Mouse (Mus musculus) forebrain, embryonic 16.5 days (tissue): ENCODE results near the gene Plpp2. TPM values are rescaled to one million over a fixed set of nuclear protein-coding genes. Genes with fewer than 3 reads are reported as not detected.

Experiments
- ATAC-seq: fragments of 200-750 bp; cut with Nextera tagmentation; 2 replicates; pipeline ENCODE4 v1.8.0; 2017; ENCODE audit warnings: mild to moderate bottlenecking, moderate library complexity
- H3K27ac ChIP-seq: fragments of 300-500 bp; sonication (generic); 2 replicates; pipeline ENCODE4 v1.5.1; 2014; ENCODE audit warnings: low read length, control low read depth
- H3K27me3 ChIP-seq: fragments of 300-500 bp; sonication (generic); replicated peaks from 2 replicates; pipeline ENCODE4 v1.6.1; 2014; ENCODE audit warnings: low read length; ENCODE audit not compliant: control insufficient read depth, insufficient read depth
- H3K36me3 ChIP-seq: fragments of 300-500 bp; sonication (generic); 2 replicates; pipeline ENCODE4 v1.6.1; 2014; ENCODE audit not compliant: control insufficient read depth, insufficient read depth
- H3K4me1 ChIP-seq: fragments of 300-500 bp; sonication (generic); replicated peaks from 2 replicates; pipeline ENCODE4 v1.6.1; 2014; ENCODE audit warnings: low read length; ENCODE audit not compliant: control insufficient read depth, insufficient read depth
- H3K4me2 ChIP-seq: fragments of 300-500 bp; sonication (generic); 2 replicates; pipeline ENCODE4 v1.6.1; 2014; ENCODE audit warnings: mild to moderate bottlenecking, low read length, control low read depth
- H3K4me3 ChIP-seq: fragments of 300-500 bp; sonication (generic); replicated peaks from 2 replicates; pipeline ENCODE4 v1.5.1; 2014; ENCODE audit warnings: mild to moderate bottlenecking, low read length, control low read depth
- H3K9ac ChIP-seq: fragments of 300-500 bp; sonication (generic); replicated peaks from 2 replicates; pipeline ENCODE4 v1.6.1; 2014; ENCODE audit warnings: low read depth, low read length, control low read depth
- H3K9me3 ChIP-seq: fragments of 300-500 bp; sonication (generic); 2 replicates; pipeline ENCODE4 v1.6.1; 2016; ENCODE audit warnings: low read length; ENCODE audit not compliant: control insufficient read depth
- WGBS: fragments of 180-500 bp; shearing (Covaris S2); extraction: QIAGEN DNeasy Blood & Tissue Kit; methylation state at CpG from one replicate; pipeline ENCODE4 v1.1.7; 2014; 5-methylcytosine and 5-hydroxymethylcytosine counted together
- polyA plus RNA-seq: library from polyadenylated mRNA; unstranded; fragments of >200 nt; fragmentation: Nextera tagmentation; extraction: Ambion mirVana; gene quantifications from 2 replicates; pipeline ENCODE4 v1.2.1, GENCODE M21; 2015

Gene Plpp2
- polyA plus RNA-seq = 9.0 and 11.6 TPM in 2 replicates

DNA sequence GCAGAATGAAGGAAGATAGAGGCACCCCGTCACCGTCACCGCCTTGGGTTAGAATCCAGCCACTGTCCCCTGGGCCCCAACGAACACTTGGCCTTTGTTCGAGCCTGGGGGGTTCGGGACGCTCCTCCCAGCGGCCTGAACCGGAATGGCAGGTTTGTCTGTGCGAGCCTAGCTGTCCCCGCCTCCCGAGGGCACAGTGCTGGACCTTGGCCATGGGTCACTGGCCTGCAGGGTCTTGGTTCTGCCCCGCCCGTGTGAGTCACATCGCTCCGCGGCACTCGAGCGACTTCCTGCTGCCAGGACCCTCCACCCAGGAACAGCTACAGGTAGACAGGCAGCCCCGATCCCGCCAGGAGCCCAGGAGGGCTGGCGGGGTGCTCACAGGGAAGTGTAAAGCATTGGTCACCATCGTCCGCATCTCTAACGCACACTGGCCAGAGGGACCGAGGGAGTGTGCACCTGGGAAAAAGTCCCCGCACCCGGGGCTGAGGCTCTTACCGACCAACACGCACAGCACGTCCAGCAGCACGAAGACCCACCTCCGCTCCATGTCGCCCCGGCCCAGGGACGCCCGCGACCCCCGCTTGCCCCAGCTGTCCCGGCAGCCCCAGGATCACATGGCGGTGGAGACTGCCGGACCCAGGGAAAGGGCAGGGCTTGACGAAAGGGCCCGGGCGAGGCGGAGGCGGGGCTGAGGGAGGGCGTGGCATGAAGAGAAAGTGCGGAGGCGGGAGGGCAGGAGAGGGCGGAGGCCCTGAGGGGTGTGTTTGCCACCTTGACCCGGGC lies at the start of gene Plpp2:
Gene Plpp2 (minus strand): TSS at position 671 of the 786 bp plus-strand sequence.
- Histone ChIP-seq H3K27me3 (no peaks in the 10 kb centered on the region), H3K4me2 (peak within 1 kb of the TSS; percentile 92), H3K9me3 (no peaks in the 10 kb centered on the region), H3K4me1 (peaks cover 8% of the 10 kb centered on the region), H3K27ac (no peak within 1 kb of the TSS), H3K36me3 (0 out of 2 replicates have a peak, but pooled peaks cover 2% of the 10 kb centered on the region), H3K9ac (peak within 1 kb of the TSS; percentile 58), H3K4me3 (peak within 1 kb of the TSS; percentile 59)
- ATAC-seq = peak; percentile 56
- under 1% methylated on average over 51 of the region's 52 CpGs for WGBS

DNA sequence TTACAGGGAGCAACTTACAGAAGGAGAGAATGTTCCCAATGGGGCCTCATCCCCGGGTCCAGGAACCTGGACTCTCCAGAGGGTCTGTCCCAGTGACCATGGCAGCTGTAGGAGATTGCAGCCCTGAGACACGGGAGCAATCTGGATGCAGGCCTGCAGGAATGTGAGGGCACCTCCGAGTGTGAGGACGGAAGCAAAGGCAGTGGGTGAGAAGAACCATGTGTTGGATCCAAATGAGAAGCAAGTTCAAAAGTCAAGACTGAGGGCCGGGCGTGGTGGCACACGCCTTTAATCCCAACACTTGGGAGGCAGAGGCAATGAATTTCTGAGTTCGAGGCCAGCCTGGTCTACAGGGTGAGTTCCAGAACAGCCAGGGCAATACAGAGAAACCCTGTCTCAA lies 47.9 kb upstream of the Plpp2 start:
- no peaks in the 10 kb centered on the region for H3K4me1 ChIP-seq
- 94% methylated on average over 8 of the region's 8 CpGs for WGBS
- 0 out of 2 replicates have a peak, but pooled peaks cover 3% of the 10 kb centered on the region for H3K9me3 ChIP-seq
- H3K27ac ChIP-seq = no peak overlapping the region
- no peak overlapping the region for H3K4me3 ChIP-seq
- H3K27me3 ChIP-seq = no peaks in the 10 kb centered on the region
- no peak for ATAC-seq
- H3K36me3 ChIP-seq = no peaks in the 10 kb centered on the region
- H3K9ac ChIP-seq = no peak overlapping the region
- H3K4me2 ChIP-seq = no peak overlapping the region

DNA sequence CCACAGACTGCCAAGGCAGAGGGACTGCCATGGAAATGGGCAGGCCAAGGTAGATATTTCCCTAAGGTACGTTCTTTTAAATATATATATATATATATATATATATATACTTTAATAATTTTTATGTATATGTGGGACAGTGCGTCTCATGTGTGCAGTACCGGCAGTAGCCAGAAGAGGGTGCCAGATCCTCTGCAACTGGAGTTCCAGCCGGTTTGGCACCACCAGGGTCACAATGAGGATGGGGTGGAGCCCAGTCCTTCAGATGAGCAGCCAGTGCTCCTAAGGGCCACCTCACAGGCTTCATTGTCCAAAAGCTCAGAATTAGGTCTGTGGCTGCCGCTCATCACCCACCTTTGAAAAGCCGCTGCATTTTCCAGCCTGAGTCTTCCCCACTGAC lies 47.2 kb upstream of the Plpp2 start:
- Histone ChIP-seq H3K9ac (no peak overlapping the region), H3K4me2 (no peak overlapping the region), H3K27ac (no peak overlapping the region), H3K27me3 (no peaks in the 10 kb centered on the region), H3K36me3 (no peaks in the 10 kb centered on the region), H3K4me3 (no peak overlapping the region), H3K4me1 (no peaks in the 10 kb centered on the region), H3K9me3 (0 out of 2 replicates have a peak, but pooled peaks cover 3% of the 10 kb centered on the region)
- WGBS = 45% methylated on average over 6 of the region's 6 CpGs
- no peak for ATAC-seq

DNA sequence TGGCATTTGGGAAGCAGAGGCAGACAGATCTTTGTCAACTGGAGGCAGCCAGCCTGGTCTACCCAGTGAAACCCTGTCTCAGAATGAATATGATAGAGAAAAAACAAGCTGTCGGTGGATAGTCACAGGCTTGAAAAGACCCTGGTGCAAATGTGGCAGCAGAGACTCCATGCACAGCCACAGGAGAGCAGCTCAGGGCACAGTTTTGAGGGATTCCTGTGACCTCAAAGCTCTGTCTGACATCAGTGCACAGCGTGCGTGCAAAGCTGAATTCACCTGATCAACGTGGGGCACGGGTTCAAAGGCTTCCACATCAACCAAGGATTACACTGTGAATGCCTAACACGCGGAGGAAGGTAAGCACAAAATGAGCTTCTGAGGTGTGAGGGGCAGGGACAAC lies 46.8 kb upstream of the Plpp2 start:
- Histone ChIP-seq H3K4me3 (no peak overlapping the region), H3K4me1 (no peaks in the 10 kb centered on the region), H3K9me3 (0 out of 2 replicates have a peak, but pooled peaks cover 3% of the 10 kb centered on the region), H3K9ac (no peak overlapping the region), H3K4me2 (no peak overlapping the region), H3K36me3 (no peaks in the 10 kb centered on the region), H3K27me3 (no peaks in the 10 kb centered on the region), H3K27ac (no peak overlapping the region)
- no peak for ATAC-seq
- WGBS = 75% methylated on average over 7 of the region's 7 CpGs

DNA sequence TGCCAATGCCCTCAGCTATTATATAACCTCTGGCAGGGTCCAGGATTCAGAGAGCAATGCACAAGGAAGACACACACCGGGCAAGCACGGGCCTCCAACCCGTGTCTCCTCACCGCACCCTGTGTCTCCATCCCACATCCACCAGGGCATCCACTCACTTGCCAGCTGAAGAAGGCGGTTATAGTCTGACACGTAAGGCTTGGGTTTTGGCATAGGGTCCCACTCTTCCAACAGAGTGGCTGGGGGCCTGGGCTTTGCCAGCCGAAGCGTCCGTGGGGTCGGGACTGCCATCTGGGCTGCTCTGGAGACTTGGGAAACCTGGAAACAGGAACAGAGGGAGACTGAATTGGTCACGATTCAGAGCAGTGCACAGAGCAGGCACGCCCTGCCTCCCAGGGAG lies 46.2 kb upstream of the Plpp2 start:
- Histone ChIP-seq H3K27me3 (no peaks in the 10 kb centered on the region), H3K9me3 (0 out of 2 replicates have a peak, but pooled peaks cover 3% of the 10 kb centered on the region), H3K36me3 (no peaks in the 10 kb centered on the region), H3K4me1 (no peaks in the 10 kb centered on the region), H3K27ac (no peak overlapping the region), H3K9ac (no peak overlapping the region), H3K4me2 (no peak overlapping the region), H3K4me3 (no peak overlapping the region)
- ATAC-seq = no peak
- WGBS = 79% methylated on average over 12 of the region's 12 CpGs

DNA sequence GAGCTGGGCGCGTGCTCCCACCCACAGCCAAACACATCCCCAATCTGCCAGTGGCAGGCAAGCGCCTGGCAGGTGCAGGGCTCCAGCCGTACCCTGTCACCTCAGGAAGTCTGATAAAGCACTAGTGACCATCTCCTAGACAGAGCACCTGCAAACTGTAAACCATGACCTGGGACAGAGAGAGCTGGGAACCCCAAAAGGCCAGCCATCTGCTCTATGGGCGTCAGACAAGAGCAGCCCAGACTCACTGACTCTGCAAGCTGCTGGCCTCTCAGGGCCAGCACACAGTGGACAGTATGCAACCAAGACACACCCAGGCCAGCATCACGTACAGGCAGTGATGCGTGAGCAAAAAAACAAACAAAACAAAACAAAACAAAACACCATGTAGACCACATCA lies 45.3 kb upstream of the Plpp2 start:
- H3K36me3 ChIP-seq = no peaks in the 10 kb centered on the region
- no peak for ATAC-seq
- no peaks in the 10 kb centered on the region for H3K27me3 ChIP-seq
- H3K9ac ChIP-seq = no peak overlapping the region
- H3K4me3 ChIP-seq = no peak overlapping the region
- 79% methylated on average over 7 of the region's 7 CpGs for WGBS
- H3K4me1 ChIP-seq = no peaks in the 10 kb centered on the region
- H3K27ac ChIP-seq = no peak overlapping the region
- H3K4me2 ChIP-seq = no peak overlapping the region
- H3K9me3 ChIP-seq = 0 out of 2 replicates have a peak, but pooled peaks cover 3% of the 10 kb centered on the region

DNA sequence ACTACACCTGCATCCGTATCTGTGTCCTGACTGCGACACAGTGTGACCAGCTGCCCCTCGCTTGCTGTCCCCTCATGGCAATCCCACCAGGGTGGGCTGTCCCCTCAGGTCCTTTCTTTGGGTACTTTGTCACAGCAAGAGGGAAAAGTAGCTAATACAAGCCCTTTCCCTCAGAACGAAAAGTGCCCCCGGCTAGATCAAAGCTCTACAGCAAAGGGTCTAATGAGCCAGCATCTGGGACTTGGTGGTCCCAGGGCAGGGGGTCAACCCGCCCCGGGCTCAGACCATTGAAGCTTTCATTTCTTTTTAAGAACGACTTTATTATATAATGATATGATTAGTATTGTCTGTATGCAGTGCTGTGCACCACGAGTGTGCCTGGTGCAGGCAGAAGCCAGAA lies 44.7 kb upstream of the Plpp2 start:
- Histone ChIP-seq H3K27ac (no peak overlapping the region), H3K4me3 (no peak overlapping the region), H3K4me1 (no peaks in the 10 kb centered on the region), H3K27me3 (no peaks in the 10 kb centered on the region), H3K9me3 (0 out of 2 replicates have a peak, but pooled peaks cover 3% of the 10 kb centered on the region), H3K9ac (no peak overlapping the region), H3K4me2 (no peak overlapping the region), H3K36me3 (no peaks in the 10 kb centered on the region)
- 31% methylated on average over 9 of the region's 9 CpGs for WGBS
- no peak for ATAC-seq

DNA sequence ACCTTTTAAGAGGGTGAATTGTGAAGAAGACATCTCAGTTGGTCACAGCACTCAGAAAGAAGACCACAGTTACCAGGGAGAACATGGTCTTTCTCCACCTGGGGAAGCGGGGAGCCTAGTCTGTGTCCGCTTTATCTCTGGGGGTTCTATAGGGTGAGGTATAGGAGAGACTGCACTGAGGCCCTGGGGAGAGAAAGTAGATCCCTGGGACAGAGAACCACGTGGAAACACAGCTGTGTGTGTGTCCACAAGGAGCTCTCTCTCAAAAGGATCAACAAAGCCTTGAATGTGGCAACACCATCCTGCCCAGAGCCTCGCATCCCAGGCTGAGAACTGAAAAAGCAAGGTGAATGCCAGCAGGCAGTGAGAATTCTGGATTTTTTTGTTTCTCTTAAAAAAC lies 43.8 kb upstream of the Plpp2 start:
- no peak overlapping the region for H3K27ac ChIP-seq

DNA sequence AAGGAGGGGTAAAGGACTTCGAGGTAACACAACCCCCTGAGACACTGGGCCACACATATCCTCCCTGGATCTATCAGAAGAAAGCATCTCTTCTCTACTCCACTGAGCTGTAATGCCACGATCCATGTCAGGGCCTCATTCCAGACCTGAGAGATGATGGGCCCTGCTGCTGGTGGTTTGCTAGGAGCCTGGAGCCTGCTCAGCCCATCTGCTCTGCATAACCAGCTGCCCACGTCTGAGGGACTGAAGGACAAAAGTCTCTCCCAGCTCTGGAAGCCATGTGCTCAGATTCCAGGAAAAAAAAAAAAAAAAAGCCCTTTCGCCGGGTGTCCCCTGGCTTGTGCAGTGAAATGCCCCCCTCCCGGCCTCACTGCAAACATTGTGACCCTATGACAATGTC lies 42.2 kb upstream of the Plpp2 start:
- H3K27me3 ChIP-seq = no peaks in the 10 kb centered on the region
- no peaks in the 10 kb centered on the region for H3K36me3 ChIP-seq
- H3K9me3 ChIP-seq = 0 out of 2 replicates have a peak, but pooled peaks cover 3% of the 10 kb centered on the region
- H3K4me1 ChIP-seq = no peaks in the 10 kb centered on the region
- 84% methylated on average over 6 of the region's 6 CpGs for WGBS
- H3K9ac ChIP-seq = no peak overlapping the region
- H3K27ac ChIP-seq = no peak overlapping the region
- no peak overlapping the region for H3K4me3 ChIP-seq
- no peak for ATAC-seq
- no peak overlapping the region for H3K4me2 ChIP-seq

More for the DNA sequence above, 43.8 kb upstream of the Plpp2 start:
- no peak for ATAC-seq
- H3K9me3 ChIP-seq = 0 out of 2 replicates have a peak, but pooled peaks cover 3% of the 10 kb centered on the region
- no peak overlapping the region for H3K9ac ChIP-seq
- H3K4me2 ChIP-seq = no peak overlapping the region
- no peaks in the 10 kb centered on the region for H3K27me3 ChIP-seq
- 76% methylated on average over 4 of the region's 4 CpGs for WGBS
- no peaks in the 10 kb centered on the region for H3K36me3 ChIP-seq
- H3K4me3 ChIP-seq = no peak overlapping the region
- H3K4me1 ChIP-seq = no peaks in the 10 kb centered on the region
